7 mouse cellular contexts compared by ENCODE assay signal in genomic region chr1:64040831-64041383, GRCm38 (mm10).
DNase-seq lines count a peak whose midpoint lies in the region; ATAC-seq and TF ChIP-seq lines count a peak whose summit lies in the region.

No protein-coding gene starts in this region.

- TF ChIP-seq CTCF in cerebellum, adult 2 months (IDR thresholded peaks at IDR 0.05; ENCODE audit: borderline replicate concordance, insufficient read depth, low read depth, low read length) = no peak

- peaks cover 74% of the 10 kb centered on the region for H3K4me1 ChIP-seq in midbrain, embryonic 13.5 days (replicated peaks)
- peaks cover 36% of the 10 kb centered on the region for H3K4me1 ChIP-seq in midbrain, embryonic 15.5 days
- peaks cover 45% of the 10 kb centered on the region for H3K4me1 ChIP-seq in heart, embryonic 16.5 days (ENCODE audit: control insufficient read depth, insufficient read depth, low read length)
- H3K4me1 ChIP-seq in cerebellum, adult 2 months (ENCODE audit: control insufficient read depth, insufficient read depth, low read length) = peaks cover 33% of the 10 kb centered on the region

- peak; percentile 14 for DNase-seq in liver
- peak; percentile 43 for DNase-seq in yolk sac, embryonic 10.5 days (ENCODE audit: low spot score)
- DNase-seq in cerebellum, adult 2 months = no peak
- DNase-seq in B cell, adult 2 months = no peak

- no peak for TF ChIP-seq POLR2A in cerebellum, adult 2 months (IDR thresholded peaks at IDR 0.05; ENCODE audit: borderline replicate concordance, insufficient read depth, low read length)

- H3K27ac ChIP-seq in midbrain, embryonic 13.5 days = 0 out of 2 replicates have a peak overlapping the region, but pooled peaks have one; percentile 48
- no peak overlapping the region for H3K27ac ChIP-seq in midbrain, embryonic 15.5 days
- H3K27ac ChIP-seq in heart, embryonic 16.5 days (ENCODE audit: low read length) = peak overlapping the region; percentile 80
- no peak overlapping the region for H3K27ac ChIP-seq in cerebellum, adult 2 months (ENCODE audit: insufficient read depth, low read length)

- H3K36me3 ChIP-seq in midbrain, embryonic 13.5 days = peaks cover 18% of the 10 kb centered on the region
- 0 out of 2 replicates have a peak, but pooled peaks cover 4% of the 10 kb centered on the region for H3K36me3 ChIP-seq in midbrain, embryonic 15.5 days (replicated peaks)
- H3K36me3 ChIP-seq in heart, embryonic 16.5 days (ENCODE audit: control insufficient read depth, insufficient read depth) = no peaks in the 10 kb centered on the region

- H3K9me3 ChIP-seq in midbrain, embryonic 13.5 days = no peaks in the 10 kb centered on the region
- no peaks in the 10 kb centered on the region for H3K9me3 ChIP-seq in midbrain, embryonic 15.5 days
- no peaks in the 10 kb centered on the region for H3K9me3 ChIP-seq in heart, embryonic 16.5 days (replicated peaks; ENCODE audit: control insufficient read depth, low read length)

- no peak overlapping the region for H3K4me2 ChIP-seq in midbrain, embryonic 13.5 days (replicated peaks)
- H3K4me2 ChIP-seq in midbrain, embryonic 15.5 days = no peak overlapping the region
- peak overlapping the region; percentile 8; the same call in 1 of the 2 replicates for H3K4me2 ChIP-seq in heart, embryonic 16.5 days (ENCODE audit: low read depth, low read length)

- no peak overlapping the region for H3K9ac ChIP-seq in midbrain, embryonic 13.5 days (replicated peaks)
- no peak overlapping the region for H3K9ac ChIP-seq in midbrain, embryonic 15.5 days
- no peak overlapping the region for H3K9ac ChIP-seq in heart, embryonic 16.5 days (ENCODE audit: low read length)

- no peak for ATAC-seq in midbrain, embryonic 13.5 days
- ATAC-seq in midbrain, embryonic 15.5 days (replicated peaks) = no peak
- peak; percentile 68 for ATAC-seq in heart, embryonic 16.5 days (replicated peaks; ENCODE audit: extremely low read depth, insufficient read depth, low FRiP score)

- no peaks in the 10 kb centered on the region for H3K27me3 ChIP-seq in midbrain, embryonic 13.5 days
- no peaks in the 10 kb centered on the region for H3K27me3 ChIP-seq in midbrain, embryonic 15.5 days (replicated peaks)
- H3K27me3 ChIP-seq in heart, embryonic 16.5 days (ENCODE audit: control insufficient read depth, insufficient read depth, low read length) = no peaks in the 10 kb centered on the region
- no peaks in the 10 kb centered on the region for H3K27me3 ChIP-seq in cerebellum, adult 2 months (ENCODE audit: control insufficient read depth, insufficient read depth, low read length)

- H3K4me3 ChIP-seq in midbrain, embryonic 13.5 days (replicated peaks) = no peak overlapping the region
- no peak overlapping the region for H3K4me3 ChIP-seq in midbrain, embryonic 15.5 days
- H3K4me3 ChIP-seq in heart, embryonic 16.5 days (ENCODE audit: low read length) = no peak overlapping the region
- H3K4me3 ChIP-seq in cerebellum, adult 2 months (replicated peaks; ENCODE audit: insufficient read depth, low read depth, low read length) = no peak overlapping the region

- 46% methylated on average over 5 of the region's 5 CpGs for WGBS in midbrain, embryonic 13.5 days
- 57% methylated on average over 5 of the region's 5 CpGs for WGBS in midbrain, embryonic 15.5 days
- 37% methylated on average over 5 of the region's 5 CpGs for WGBS in heart, embryonic 16.5 days
- 53% methylated on average over 5 of the region's 5 CpGs for WGBS in cerebellum, adult 2 months

Comparison
In these comparisons a context has a peak if more than half of its experiments do, and no peak if none do; other contexts are left out.
1. H3K27ac ChIP-seq: peak in midbrain, embryonic 13.5 days (single experiment) and heart, embryonic 16.5 days (single experiment); none in midbrain, embryonic 15.5 days (single experiment) and cerebellum, adult 2 months (single experiment).
2. DNase-seq: peak in liver (single experiment) and yolk sac, embryonic 10.5 days (single experiment); none in cerebellum, adult 2 months (0 of 2) and B cell, adult 2 months (0 of 2).